Comparison of ENCODE assay signal across 28 mouse cellular contexts in genomic region chr2:79206191-79206755, GRCm38 (mm10). TPM values are rescaled to one million over a fixed set of nuclear protein-coding genes. Genes with fewer than 3 reads are reported as not detected.
A peak's percentile ranks its signal among the peaks of the same experiment; 100 is the strongest.
DNase-seq lines count a peak whose midpoint lies in the region; ATAC-seq and TF ChIP-seq lines count a peak whose summit lies in the region.
"Had no signal": no experiment of that assay in that cellular context is flagged by ENCODE, and none has a peak within 500 bp of the region (broad histone marks: within the 10 kb centered on the region; RNA-seq: fewer than 3 reads in every experiment).

No protein-coding gene starts in this region.

- peak; percentile 5 for DNase-seq in embryo, embryonic 11.5 days (ENCODE audit: low read depth, low spot score)
- DNase-seq in embryo, embryonic 10 days (ENCODE audit: low spot score), result no peak
- DNase-seq in CH12.LX (ENCODE audit: extremely low read depth), result peak; percentile 16
- no peak for DNase-seq in spleen, adult 12 weeks (ENCODE audit: low spot score)
- DNase-seq: adrenal gland, postnatal 10 days; cerebellum, adult 11 months; cerebellum, adult 9-10 months; cerebellum, postnatal 36 days; forebrain, postnatal 0 days; gastrocnemius, postnatal 10 days; heart, postnatal 14 days; kidney, adult 8-10 months; kidney, postnatal 10 days; lung, embryonic 14.5 days; lung, postnatal 14 days; thymus, postnatal 14 days had no signal

- ATAC-seq in hematopoietic stem cell, adult 5-6 weeks (replicated peaks in 1 of 2; ENCODE audit: insufficient read depth in 1 of 2, low FRiP score in 2 of 2, low TSS enrichment in 1 of 2, low read depth in 1 of 2, poor library complexity in 2 of 2, severe bottlenecking in 2 of 2), result peak; percentile 29 to 39; a peak in 1 of 4 replicates
- ATAC-seq in monocyte, adult 5-6 weeks (replicated peaks; ENCODE audit: insufficient number of reproducible peaks, low FRiP score, low TSS enrichment, poor library complexity, severe bottlenecking), result peak; percentile 40; the same call in 1 of the 2 replicates
- ATAC-seq in CD4-positive, CD25-positive, alpha-beta regulatory T cell, adult 4 months, result no peak
- ATAC-seq: forebrain, postnatal 0 days; hindbrain, embryonic 16.5 days; intestine, embryonic 15.5 days; midbrain, embryonic 13.5 days; Patski had no signal

- H3K4me2 ChIP-seq in CH12.LX (ENCODE audit: insufficient read depth, low read depth, poor library complexity, severe bottlenecking), result no peak overlapping the region
- H3K4me2 ChIP-seq: forebrain, embryonic 12.5 days; intestine, embryonic 15.5 days; lung, embryonic 14.5 days; midbrain, embryonic 13.5 days; neural tube, embryonic 15.5 days; stomach, embryonic 15.5 days had no signal

- no peak overlapping the region for H3K4me3 ChIP-seq in CH12.LX (replicated peaks in 1 of 3; ENCODE audit: low read depth in 2 of 3, low read length in 2 of 3, poor library complexity in 1 of 3)
- H3K4me3 ChIP-seq: forebrain, embryonic 12.5 days; intestine, embryonic 15.5 days; megakaryocyte, embryonic 14.5 days; midbrain, embryonic 13.5 days; neural tube, embryonic 15.5 days; stomach, embryonic 15.5 days had no signal

- no peaks in the 10 kb centered on the region for H3K36me3 ChIP-seq in CH12.LX (replicated peaks in 1 of 2; ENCODE audit: control insufficient read depth in 1 of 2, insufficient read depth in 1 of 2, low read length in 1 of 2)
- H3K36me3 ChIP-seq: forebrain, embryonic 12.5 days; intestine, embryonic 15.5 days; midbrain, embryonic 13.5 days; neural tube, embryonic 15.5 days; stomach, embryonic 15.5 days had no signal

- in situ Hi-C loops in CH12.LX (cut with MboI; ENCODE audit: low pct_ligation_motif_present, low pct_unique_long_range_greater_than_20kb, low sequenced_read_pairs), result no loop called here

- peaks cover 7 to 39% of the 10 kb centered on the region in 2 experiments for H3K4me1 ChIP-seq in CH12.LX (ENCODE audit: control insufficient read depth in 1 of 2, insufficient read depth in 2 of 2)
- H3K4me1 ChIP-seq: forebrain, embryonic 12.5 days; intestine, embryonic 15.5 days; midbrain, embryonic 13.5 days; neural tube, embryonic 15.5 days; stomach, embryonic 15.5 days had no signal

- H3K27ac ChIP-seq in CH12.LX (ENCODE audit: insufficient read depth, low read depth), result no peak overlapping the region
- H3K27ac ChIP-seq: forebrain, embryonic 12.5 days; intestine, embryonic 15.5 days; liver, embryonic 14.5 days; midbrain, embryonic 13.5 days; neural tube, embryonic 15.5 days; stomach, embryonic 15.5 days had no signal

- H3K79me2 ChIP-seq in CH12.LX (replicated peaks; ENCODE audit: control insufficient read depth, extremely low read depth, insufficient read depth, poor library complexity, severe bottlenecking), result no peaks in the 10 kb centered on the region

- dilution Hi-C loops in CH12.LX (cut with MboI; ENCODE audit: extremely low pct_ligation_motif_present, extremely low pct_unique_long_range_greater_than_20kb, low sequenced_read_pairs), result no loop called here

- no peak for TF ChIP-seq EP300 in CH12.LX (IDR thresholded peaks at IDR 0.05; ENCODE audit: low read length)

- TF ChIP-seq RAD21 in CH12.LX (IDR thresholded peaks at IDR 0.05; ENCODE audit: low read depth, low read length), result no peak

- no peak for TF ChIP-seq POLR2A in CH12.LX (IDR thresholded peaks at IDR 0.05; ENCODE audit: low read depth, low read length)

- no peaks in the 10 kb centered on the region for H3K27me3 ChIP-seq in CH12.LX (replicated peaks)
- H3K27me3 ChIP-seq: forebrain, embryonic 12.5 days; intestine, embryonic 15.5 days; megakaryocyte, embryonic 14.5 days; midbrain, embryonic 13.5 days; neural tube, embryonic 15.5 days; Patski; stomach, embryonic 15.5 days had no signal

- H3K9me3 ChIP-seq in CH12.LX (replicated peaks; ENCODE audit: low read length), result no peaks in the 10 kb centered on the region
- H3K9me3 ChIP-seq: forebrain, embryonic 12.5 days; intestine, embryonic 15.5 days; megakaryocyte, embryonic 14.5 days; midbrain, embryonic 13.5 days; neural tube, embryonic 15.5 days; stomach, embryonic 15.5 days had no signal

- TF ChIP-seq CTCF in CH12.LX (conservative IDR thresholded peaks at IDR 0.05 in 1 of 2, IDR thresholded peaks at IDR 0.05 in 1 of 2; ENCODE audit: low read depth in 2 of 2, low read length in 2 of 2), result no peak

- no peak overlapping the region for H3K9ac ChIP-seq in CH12.LX (ENCODE audit: insufficient read depth, low read depth)
- H3K9ac ChIP-seq: forebrain, embryonic 12.5 days; forebrain, postnatal 0 days; intestine, embryonic 15.5 days; liver, embryonic 14.5 days; lung, embryonic 14.5 days; midbrain, embryonic 13.5 days; neural tube, embryonic 15.5 days; stomach, embryonic 15.5 days had no signal

TF ChIP-seq in CH12.LX, 34 proteins besides CTCF, POLR2A, EP300 and RAD21:
- TF ChIP-seq TCF12 (IDR thresholded peaks at IDR 0.05; ENCODE audit: low read depth, low read length), result no peak
- TF ChIP-seq ZKSCAN1 (IDR thresholded peaks at IDR 0.05; ENCODE audit: borderline replicate concordance, low read depth, low read length), result no peak
- no peak for TF ChIP-seq MXI1 (IDR thresholded peaks at IDR 0.05; ENCODE audit: low read depth, low read length)
- TF ChIP-seq ELF1 (IDR thresholded peaks at IDR 0.05; ENCODE audit: low read depth, low read length), result no peak
- no peak for TF ChIP-seq RCOR1 (conservative IDR thresholded peaks at IDR 0.05; ENCODE audit: low read depth, low read length)
- no peak for TF ChIP-seq MEF2A (IDR thresholded peaks at IDR 0.05; ENCODE audit: borderline replicate concordance, low read depth, low read length)
- no peak for TF ChIP-seq MAX (IDR thresholded peaks at IDR 0.05; ENCODE audit: low read length)
- no peak for TF ChIP-seq HCFC1 (IDR thresholded peaks at IDR 0.05; ENCODE audit: low read depth, low read length)
- no peak for TF ChIP-seq ETS1 (conservative IDR thresholded peaks at IDR 0.05; ENCODE audit: low read depth, low read length)
- no peak for TF ChIP-seq IRF4 (IDR thresholded peaks at IDR 0.05; ENCODE audit: low read depth, low read length)
- TF ChIP-seq USF1 (IDR thresholded peaks at IDR 0.05; ENCODE audit: low read depth, low read length), result no peak
- TF ChIP-seq CHD2 (IDR thresholded peaks at IDR 0.05; ENCODE audit: low read length), result no peak
- TF ChIP-seq JUND (conservative IDR thresholded peaks at IDR 0.05; ENCODE audit: low read depth, low read length), result no peak
- no peak for TF ChIP-seq UBTF (IDR thresholded peaks at IDR 0.05; ENCODE audit: low read depth, low read length)
- no peak for TF ChIP-seq TBP (conservative IDR thresholded peaks at IDR 0.05; ENCODE audit: low read depth, low read length)
- no peak for TF ChIP-seq CHD1 (IDR thresholded peaks at IDR 0.05; ENCODE audit: low read depth, low read length)
TF ChIP-seq in CH12.LX: peak in this region for 0.

RNA-seq across cellular contexts. Expression of gene Itga4, which starts 49.0 kb away (rescaled TPM):
- total RNA-seq in CH12.LX (2012; rRNA removed) (79.3 and 80.0 TPM in 2 replicates), CH12.LX (2014; rRNA removed) (54.3 and 55.7 TPM in 2 replicates)
- 44.7 and 51.2 TPM in 2 replicates for polyA plus RNA-seq in CH12.LX (2012; ENCODE audit: insufficient read length, low read depth)
- total RNA-seq in hematopoietic stem cell, adult 5-6 weeks (2017), result 117 and 133 TPM in 2 replicates
- 524 to 876 TPM (median 534 TPM) in 3 replicates for total RNA-seq in monocyte, adult 5-6 weeks (2017)
- 100 to 1,000 TPM; 162 to 224 TPM for polyA plus RNA-seq in CD4-positive, CD25-positive, alpha-beta regulatory T cell, adult 4 months (2017; shearing (Covaris generic))

Comparison
In these comparisons a context has a peak if more than half of its experiments do, and no peak if none do; other contexts are left out.
1. DNase-seq: peak in embryo, embryonic 11.5 days (single experiment) and CH12.LX (single experiment); none in embryo, embryonic 10 days (single experiment) and spleen, adult 12 weeks (single experiment).